Mouse (Mus musculus) splenic B cell, adult 2 months (primary cell): ENCODE measurements around the gene Mgat2.
"Not testable (repeated sequence)": the region's sequence is repeated elsewhere in the genome, so short reads cannot be mapped to it uniquely, and the experiment has no call there.

ENCODE experiments used
- DNase-seq: peaks from one replicate; pipeline ENCODE4 v3.0.0-alpha.2; 2011; ENCODE audit warnings: low read depth, low spot score
- H3K27me3 ChIP-seq: 2 replicates; pipeline ENCODE4 v1.6.1; 2012; ENCODE audit warnings: mild to moderate bottlenecking, low read length, moderate library complexity, mixed read lengths; ENCODE audit not compliant: control insufficient read depth, poor library complexity, insufficient read depth, severe bottlenecking
- H3K36me3 ChIP-seq: 2 replicates; pipeline ENCODE4 v1.6.1; 2012; ENCODE audit warnings: mild to moderate bottlenecking, low read length, moderate library complexity, mixed read lengths; ENCODE audit not compliant: control insufficient read depth, poor library complexity, insufficient read depth, severe bottlenecking

Mgat2 gene

DNA sequence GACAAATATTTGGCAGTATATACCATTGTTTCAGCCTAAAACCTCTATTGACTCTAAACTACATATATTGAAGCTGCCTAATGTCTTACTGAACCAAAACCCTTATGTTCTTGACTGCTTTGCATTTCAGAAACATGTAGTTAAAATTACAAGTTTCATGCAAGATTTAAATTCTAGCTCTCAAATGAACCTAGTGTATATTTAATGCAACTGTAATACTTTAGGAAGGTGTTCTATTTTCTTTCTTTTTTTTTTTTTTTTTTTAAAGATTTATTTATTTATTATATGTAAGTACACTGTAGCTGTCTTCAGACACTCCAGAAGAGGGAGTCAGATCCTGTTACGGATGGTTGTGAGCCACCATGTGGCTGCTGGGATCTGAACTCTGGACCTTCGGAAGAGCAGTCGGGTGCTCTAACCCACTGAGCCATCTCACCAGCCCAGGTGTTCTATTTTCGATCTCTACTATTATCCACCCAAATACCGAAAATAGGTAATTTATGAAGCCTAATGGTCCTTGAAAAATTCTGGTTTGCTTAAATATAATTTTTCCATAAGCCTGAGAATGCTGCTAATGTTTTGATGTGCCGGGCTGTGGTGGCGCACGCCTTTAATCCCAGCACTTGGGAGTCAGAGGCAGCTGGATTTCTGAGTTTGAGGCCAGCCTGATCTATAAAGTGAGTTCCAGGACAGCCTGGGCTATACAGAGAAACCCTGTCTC, 16.9 kb upstream of the Mgat2 start:
- H3K36me3 ChIP-seq, DNase-seq, H3K27me3 ChIP-seq: not testable (repeated sequence)

DNA sequence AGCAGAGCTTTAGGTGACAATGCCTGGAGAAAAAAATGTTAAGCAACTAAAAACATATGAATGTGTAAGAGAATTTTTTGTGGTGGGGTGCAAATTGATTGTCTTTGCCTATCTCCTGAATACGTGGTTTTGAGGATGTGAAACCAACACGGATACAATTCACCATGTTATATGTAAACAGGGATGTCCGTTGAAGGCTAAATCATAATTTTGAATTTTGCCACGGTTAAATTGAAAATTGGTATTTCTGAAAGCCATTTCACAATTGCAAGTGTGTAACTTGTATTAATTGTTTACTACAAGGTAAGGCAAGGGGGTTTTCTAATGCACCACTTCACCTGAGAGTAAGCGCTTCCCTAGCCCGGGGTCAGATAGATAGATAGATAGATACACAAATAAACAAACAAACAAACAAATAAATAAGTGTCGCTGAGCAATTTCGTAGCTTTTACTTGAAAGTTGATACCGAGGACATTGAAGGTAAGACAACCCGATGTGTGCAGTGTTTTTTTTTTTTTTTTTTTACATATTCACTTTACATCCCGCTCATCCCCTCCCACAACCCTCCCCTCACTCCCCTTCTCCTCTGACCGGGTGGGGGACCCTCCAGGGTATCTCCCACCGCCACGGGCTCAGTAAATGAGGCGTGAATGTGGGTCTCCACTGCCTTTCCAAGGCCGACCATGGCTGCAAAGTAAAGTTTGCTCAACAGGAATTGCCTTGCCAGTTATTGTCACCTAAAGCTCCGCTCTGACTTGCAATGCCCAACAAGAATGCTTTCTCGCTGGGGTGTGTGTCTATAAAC, 16.1 kb upstream of the Mgat2 start:
- Histone ChIP-seq H3K27me3 (no peaks in the 10 kb centered on the region), H3K36me3 (no peaks in the 10 kb centered on the region)
- peak; percentile 39 for DNase-seq

DNA sequence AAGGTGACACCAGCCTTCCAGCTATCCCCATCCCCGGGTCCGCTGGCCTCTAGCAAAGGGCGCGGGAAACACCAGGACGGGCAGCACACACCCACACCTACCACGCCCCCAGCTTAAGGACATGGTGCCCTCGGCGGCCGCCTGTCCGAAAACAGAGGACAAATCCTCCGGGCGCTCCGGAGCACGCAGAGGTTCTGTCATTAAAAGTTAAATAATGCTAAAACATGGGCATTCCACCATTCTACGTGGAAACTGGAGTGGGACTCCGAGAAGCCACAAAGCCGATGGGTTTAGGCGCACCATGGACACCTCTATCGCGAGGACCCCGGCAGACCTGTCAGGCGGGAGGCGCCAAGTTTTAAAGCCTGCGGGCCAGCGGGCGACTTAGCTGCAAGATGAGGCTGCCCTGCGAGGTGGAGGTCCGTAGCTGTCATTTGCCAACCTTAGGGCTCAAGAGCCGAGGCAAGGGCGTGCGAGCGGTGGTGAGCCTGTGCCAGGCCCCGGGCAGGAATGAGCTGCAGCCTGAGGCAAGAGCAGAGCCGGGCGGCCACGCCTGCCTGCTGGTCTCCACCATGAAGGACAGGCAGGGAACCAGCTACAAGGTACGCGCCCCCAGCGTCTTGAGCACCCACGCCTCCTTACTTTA, 15.4 kb upstream of the Mgat2 start, which contains the start of gene Lrr1:
Gene Lrr1, plus strand, starts transcription at position 354 of the 646 bp plus-strand sequence.
- Histone ChIP-seq H3K27me3 (no peaks in the 10 kb centered on the region), H3K36me3 (no peaks in the 10 kb centered on the region)
- peak; percentile 90 for DNase-seq

DNA sequence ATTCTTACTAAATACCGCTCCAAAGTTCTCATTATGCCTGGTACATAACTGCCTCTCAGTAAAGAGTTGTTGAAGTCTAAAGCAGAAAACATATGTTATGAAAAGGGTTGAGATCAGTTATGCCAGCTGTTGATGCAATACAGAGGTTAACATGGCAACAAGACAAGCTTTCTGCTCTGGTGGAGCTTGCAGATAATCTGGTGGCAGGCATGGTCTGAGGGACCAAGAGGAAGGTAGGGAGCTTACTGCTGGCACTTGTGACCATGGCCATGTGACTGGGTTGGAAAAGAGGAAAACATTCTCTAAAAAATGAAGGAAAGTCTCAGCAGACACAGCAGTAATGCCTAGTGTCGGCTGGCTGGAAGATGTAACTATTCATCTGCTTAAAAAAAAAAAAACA, 12.7 kb upstream of the Mgat2 start:
- Histone ChIP-seq H3K36me3 (no peaks in the 10 kb centered on the region), H3K27me3 (no peaks in the 10 kb centered on the region)
- no peak for DNase-seq

GRCm38 (mm10) chr12:69175975-69176374, 8.0 kb upstream of the Mgat2 start:
- Histone ChIP-seq H3K36me3 (no peaks in the 10 kb centered on the region), H3K27me3 (no peaks in the 10 kb centered on the region)
- no peak for DNase-seq

DNA sequence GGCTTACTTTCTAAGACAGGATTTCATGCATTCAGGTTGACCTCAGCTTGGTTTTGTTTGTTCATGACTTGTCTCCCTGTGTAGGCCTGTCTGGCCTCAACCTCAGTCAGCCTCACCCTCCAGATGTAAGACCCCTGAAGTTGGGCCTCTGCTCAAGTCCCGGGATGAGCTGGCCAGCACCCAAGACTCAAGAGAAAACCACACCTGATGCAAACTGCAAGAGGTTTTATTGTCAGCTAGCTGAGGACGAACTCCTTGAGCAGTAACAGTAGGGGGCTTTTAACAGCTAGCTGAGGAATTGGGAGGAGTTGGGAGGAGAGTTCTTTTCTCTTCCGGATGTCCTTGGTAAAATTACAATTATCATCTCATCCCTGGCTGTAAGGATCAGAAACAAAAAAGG, 6.4 kb upstream of the Mgat2 start:
- DNase-seq = no peak

DNA sequence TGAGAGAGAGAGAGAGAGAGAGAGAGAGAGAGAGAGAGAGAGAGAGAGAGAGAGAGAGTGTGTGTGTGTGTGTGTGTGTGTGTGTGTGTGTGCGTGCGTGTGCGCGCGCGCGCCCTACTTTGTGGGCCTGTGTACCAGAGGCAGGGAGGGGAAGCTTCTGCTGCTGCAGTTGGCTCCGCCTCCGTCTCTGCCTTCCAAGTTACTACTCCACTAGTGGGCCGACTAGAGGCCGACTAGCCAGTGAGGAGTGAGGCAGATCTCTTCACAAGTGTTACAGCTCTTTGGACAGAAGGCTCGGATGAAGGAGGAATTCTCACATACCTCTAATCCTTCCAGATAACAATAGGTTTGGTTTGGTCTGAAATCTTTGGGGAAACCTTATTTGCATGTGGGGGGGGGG, 4.6 kb upstream of the Mgat2 start:
- Histone ChIP-seq H3K36me3 (peaks cover 5% of the 10 kb centered on the region; the same call in 1 of the 2 replicates), H3K27me3 (no peaks in the 10 kb centered on the region)
- DNase-seq = no peak

More for the DNA sequence above, 6.4 kb upstream of the Mgat2 start:
- no peaks in the 10 kb centered on the region for H3K27me3 ChIP-seq
- H3K36me3 ChIP-seq = peaks cover 5% of the 10 kb centered on the region; the same call in 1 of the 2 replicates

DNA sequence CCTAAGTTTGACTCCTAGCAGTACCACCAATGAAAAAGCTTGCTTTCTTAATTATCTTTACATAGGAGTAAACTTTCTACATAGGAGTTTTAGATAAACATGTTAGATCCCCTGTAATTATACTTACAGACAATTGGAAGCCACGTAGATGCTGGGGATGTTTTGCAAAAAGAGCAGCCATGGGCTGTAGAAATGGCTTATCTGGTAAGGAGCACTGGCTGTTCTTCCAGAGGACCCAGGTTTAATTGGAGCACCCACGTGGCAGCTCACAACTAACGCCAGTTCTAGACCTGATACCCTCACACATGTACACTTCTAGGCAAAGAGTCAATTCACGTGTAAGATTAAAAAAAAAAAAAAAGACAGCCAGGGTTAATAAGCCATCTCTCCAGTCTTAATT, 2.2 kb upstream of the Mgat2 start:
- Histone ChIP-seq H3K36me3 (peaks cover 5% of the 10 kb centered on the region; the same call in 1 of the 2 replicates), H3K27me3 (no peaks in the 10 kb centered on the region)
- no peak for DNase-seq

GRCm38 (mm10) chr12:69184342-69185295, 662 bp downstream of the Mgat2 start:
- peak; percentile 55 for DNase-seq

DNA sequence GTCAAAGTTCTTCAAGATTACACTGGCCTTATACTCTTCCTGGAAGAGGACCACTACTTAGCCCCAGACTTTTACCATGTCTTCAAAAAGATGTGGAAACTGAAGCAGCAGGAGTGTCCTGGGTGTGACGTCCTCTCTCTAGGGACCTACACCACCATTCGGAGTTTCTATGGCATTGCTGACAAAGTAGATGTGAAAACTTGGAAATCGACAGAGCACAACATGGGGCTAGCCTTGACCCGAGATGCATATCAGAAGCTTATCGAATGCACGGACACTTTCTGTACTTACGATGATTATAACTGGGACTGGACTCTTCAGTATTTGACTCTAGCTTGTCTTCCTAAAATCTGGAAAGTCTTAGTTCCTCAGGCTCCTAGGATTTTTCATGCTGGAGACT, 1.4 kb downstream of the Mgat2 start:
- Histone ChIP-seq H3K27me3 (no peaks in the 10 kb centered on the region), H3K36me3 (peaks cover 5% of the 10 kb centered on the region; the same call in 1 of the 2 replicates)
- DNase-seq = no peak

More at GRCm38 (mm10) chr12:69184342-69185295, 662 bp downstream of the Mgat2 start:
- no peaks in the 10 kb centered on the region for H3K27me3 ChIP-seq
- peaks cover 5% of the 10 kb centered on the region; the same call in 1 of the 2 replicates for H3K36me3 ChIP-seq

GRCm38 (mm10) chr12:69186811-69187471, 3.0 kb downstream of the Mgat2 start:
- no peak for DNase-seq
- Histone ChIP-seq H3K36me3 (peaks cover 5% of the 10 kb centered on the region; the same call in 1 of the 2 replicates), H3K27me3 (no peaks in the 10 kb centered on the region)

DNA sequence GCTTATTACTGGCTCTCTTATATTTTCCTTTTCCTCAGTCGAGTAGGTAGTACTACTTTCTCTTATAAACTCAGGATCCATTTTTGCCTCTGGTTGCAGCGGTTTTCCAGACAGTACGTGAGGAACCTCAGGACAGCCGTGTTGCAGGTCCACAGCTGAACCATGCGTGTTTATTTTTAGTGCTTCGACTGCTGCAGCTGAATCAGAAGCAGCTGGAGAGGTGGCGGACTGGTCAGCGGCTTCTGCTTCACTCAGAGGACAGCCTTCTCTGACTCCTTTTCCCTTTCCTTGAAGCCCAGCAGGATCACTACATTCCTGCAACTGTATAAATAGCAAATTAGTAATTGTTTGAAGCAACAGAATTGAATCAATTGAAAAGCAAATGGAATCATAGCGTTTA, 6.1 kb downstream of the Mgat2 start:
- DNase-seq = no peak
- Histone ChIP-seq H3K36me3 (0 out of 2 replicates have a peak, but pooled peaks cover 2% of the 10 kb centered on the region), H3K27me3 (no peaks in the 10 kb centered on the region)

GRCm38 (mm10) chr12:69190522-69190921, 6.6 kb downstream of the Mgat2 start:
- Histone ChIP-seq H3K27me3 (no peaks in the 10 kb centered on the region), H3K36me3 (0 out of 2 replicates have a peak, but pooled peaks cover 2% of the 10 kb centered on the region)
- peak; percentile 29 for DNase-seq
